Mouse (Mus musculus) midbrain, embryonic 11.5 days (tissue): ENCODE measurements at regions not wholly inside any gene's neighbourhood (a gene's known extent, or its start where the extent isn't known, plus 50 kb on each side); places are given as distances from the start of the nearest gene placed in this dataset.

Experiments
- ATAC-seq: fragments of 200-750 bp; cut with Nextera tagmentation; 2 replicates; pipeline ENCODE4 v1.8.0; 2017; ENCODE audit warnings: moderate TSS enrichment, moderate library complexity; ENCODE audit not compliant: low FRiP score
- DNase-seq: peaks from one replicate; pipeline ENCODE4 v3.0.0; 2015; ENCODE audit warnings: low spot score; ENCODE audit errors: missing footprints
- H3K27ac ChIP-seq: fragments of 300-500 bp; sonication (generic); 2 replicates; pipeline ENCODE4 v1.5.1; 2014; ENCODE audit warnings: low read depth, low read length
- H3K27me3 ChIP-seq: fragments of 300-500 bp; sonication (generic); 2 replicates; pipeline ENCODE4 v1.6.1; 2014; ENCODE audit warnings: mild to moderate bottlenecking, low read length, moderate library complexity, mixed read lengths; ENCODE audit not compliant: control insufficient read depth, insufficient read depth
- H3K36me3 ChIP-seq: fragments of 300-500 bp; sonication (generic); 2 replicates; pipeline ENCODE4 v1.6.1; 2014; ENCODE audit warnings: mild to moderate bottlenecking, low read length, moderate library complexity, mixed read lengths; ENCODE audit not compliant: control insufficient read depth, insufficient read depth
- H3K4me1 ChIP-seq: fragments of 300-500 bp; sonication (generic); 2 replicates; pipeline ENCODE4 v1.6.1; 2014; ENCODE audit warnings: low read length; ENCODE audit not compliant: control insufficient read depth, insufficient read depth
- H3K4me2 ChIP-seq: fragments of 300-500 bp; sonication (generic); 2 replicates; pipeline ENCODE4 v1.6.1; 2014; ENCODE audit warnings: mild to moderate bottlenecking, moderate library complexity
- H3K4me3 ChIP-seq: fragments of 300-500 bp; sonication (generic); 2 replicates; pipeline ENCODE4 v1.5.1; 2014; ENCODE audit warnings: low read depth, low read length
- H3K9ac ChIP-seq: fragments of 300-500 bp; sonication (generic); 2 replicates; pipeline ENCODE4 v1.6.1; 2014; ENCODE audit warnings: low read length
- H3K9me3 ChIP-seq: fragments of 300-500 bp; sonication (generic); 2 replicates; pipeline ENCODE4 v1.6.1; 2016; ENCODE audit warnings: low read length; ENCODE audit not compliant: control insufficient read depth
- WGBS: fragments of 180-500 bp; shearing (Covaris S2); extraction: QIAGEN DNeasy Blood & Tissue Kit; methylation state at CpG from one replicate; pipeline ENCODE4 v1.1.7; 2014; 5-methylcytosine and 5-hydroxymethylcytosine counted together

DNA sequence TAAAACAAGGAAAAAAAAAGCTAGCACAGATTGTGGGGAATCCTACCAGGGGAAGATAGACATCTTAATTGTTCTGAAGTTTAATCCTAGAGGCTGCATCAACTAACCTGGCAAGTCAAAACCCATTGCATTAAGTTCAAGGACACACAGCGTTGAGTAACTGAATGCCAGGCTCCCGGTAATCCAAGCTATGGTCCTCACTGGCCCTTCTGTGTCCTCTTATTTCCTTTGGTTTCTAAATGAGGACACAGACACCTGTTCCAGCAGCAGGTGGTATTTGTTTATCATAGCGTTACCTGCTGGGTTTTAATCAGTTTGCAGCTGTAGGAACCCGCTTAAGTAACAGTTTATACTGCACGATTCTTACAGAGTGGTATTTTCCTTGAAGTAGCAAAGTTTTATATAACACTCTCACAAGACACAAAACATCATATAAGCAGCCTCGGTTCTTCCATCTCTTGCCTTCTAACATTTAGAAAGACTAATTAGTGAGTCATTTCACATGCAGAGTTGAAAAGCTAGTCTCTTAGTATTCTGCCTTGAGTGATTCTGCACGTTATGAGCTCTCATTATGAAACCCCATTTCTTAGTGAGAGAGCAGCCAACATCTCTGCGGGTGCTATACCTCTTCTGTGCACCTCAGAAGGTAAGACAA, 1832.0 kb upstream of the Pcdh7 start:
- 47% methylated on average over 8 of the region's 8 CpGs for WGBS
- Histone ChIP-seq H3K9ac (no peak overlapping the region), H3K4me1 (no peaks in the 10 kb centered on the region), H3K36me3 (no peaks in the 10 kb centered on the region), H3K27ac (no peak overlapping the region), H3K9me3 (no peaks in the 10 kb centered on the region), H3K4me3 (no peak overlapping the region), H3K27me3 (no peaks in the 10 kb centered on the region), H3K4me2 (no peak overlapping the region)
- DNase-seq (no peak), ATAC-seq (no peak)

DNA sequence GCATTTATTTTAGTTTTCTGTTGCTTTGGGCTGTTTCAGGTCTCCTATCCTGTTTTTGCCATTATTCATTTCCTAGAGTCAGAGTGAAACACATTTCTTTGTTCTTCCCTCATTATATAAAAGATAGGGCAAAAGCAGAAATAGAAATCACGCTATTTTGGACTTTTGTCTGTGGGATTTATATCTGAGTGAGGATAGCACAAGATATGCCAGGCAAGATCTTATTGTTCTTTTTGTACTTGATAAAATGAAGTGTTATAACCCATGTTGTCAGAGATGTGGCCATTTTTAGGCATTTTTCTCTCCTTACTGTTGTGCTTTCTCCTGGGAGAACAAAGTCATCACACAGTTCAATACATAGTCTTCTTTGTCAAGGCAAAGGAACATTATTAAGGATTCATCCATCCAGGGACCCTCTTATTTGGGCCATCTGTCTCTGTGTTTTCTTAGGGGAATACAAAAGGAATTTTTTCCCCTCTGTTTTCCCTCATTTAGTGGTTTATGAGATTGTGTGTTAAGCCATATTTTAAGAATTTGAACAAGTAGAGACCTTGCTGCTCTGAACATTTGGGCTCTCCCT, 1825.9 kb upstream of the Pcdh7 start:
- no peak overlapping the region for H3K4me2 ChIP-seq
- no peak for DNase-seq
- H3K4me3 ChIP-seq, result no peak overlapping the region
- peak; percentile 54; the same call in 1 of the 2 replicates for ATAC-seq
- no peaks in the 10 kb centered on the region for H3K27me3 ChIP-seq
- H3K4me1 ChIP-seq, result no peaks in the 10 kb centered on the region
- no peaks in the 10 kb centered on the region for H3K36me3 ChIP-seq
- no peaks in the 10 kb centered on the region for H3K9me3 ChIP-seq
- 0 out of 2 replicates have a peak overlapping the region, but pooled peaks have one; percentile 14 for H3K27ac ChIP-seq
- 97% methylated on average over 1 of the region's 1 CpGs for WGBS
- no peak overlapping the region for H3K9ac ChIP-seq

DNA sequence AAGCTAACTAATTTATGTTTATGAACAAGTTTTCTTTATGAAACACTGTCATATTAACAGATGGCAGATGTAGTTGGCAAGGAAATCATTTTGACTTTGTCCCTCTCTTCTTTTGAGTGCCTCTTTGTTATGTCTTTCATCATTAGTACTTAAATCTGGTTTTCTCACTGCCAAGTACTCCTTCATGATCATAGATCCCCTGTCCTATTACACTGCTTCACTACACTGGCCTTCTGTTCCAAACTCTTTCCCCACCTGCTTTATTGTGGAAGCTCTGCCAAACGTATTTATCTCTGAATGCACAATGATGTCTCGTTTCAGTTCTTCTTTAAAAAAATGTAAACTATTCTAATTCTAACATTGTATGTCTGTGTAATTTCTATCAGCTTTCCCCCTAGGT, 1776.3 kb upstream of the Pcdh7 start:
- ATAC-seq, result no peak
- Histone ChIP-seq H3K27ac (no peak overlapping the region), H3K9me3 (no peaks in the 10 kb centered on the region), H3K36me3 (no peaks in the 10 kb centered on the region), H3K4me2 (no peak overlapping the region), H3K9ac (no peak overlapping the region), H3K4me1 (no peaks in the 10 kb centered on the region), H3K4me3 (no peak overlapping the region), H3K27me3 (no peaks in the 10 kb centered on the region)
- no peak for DNase-seq
- 74% methylated on average over 2 of the region's 2 CpGs for WGBS

DNA sequence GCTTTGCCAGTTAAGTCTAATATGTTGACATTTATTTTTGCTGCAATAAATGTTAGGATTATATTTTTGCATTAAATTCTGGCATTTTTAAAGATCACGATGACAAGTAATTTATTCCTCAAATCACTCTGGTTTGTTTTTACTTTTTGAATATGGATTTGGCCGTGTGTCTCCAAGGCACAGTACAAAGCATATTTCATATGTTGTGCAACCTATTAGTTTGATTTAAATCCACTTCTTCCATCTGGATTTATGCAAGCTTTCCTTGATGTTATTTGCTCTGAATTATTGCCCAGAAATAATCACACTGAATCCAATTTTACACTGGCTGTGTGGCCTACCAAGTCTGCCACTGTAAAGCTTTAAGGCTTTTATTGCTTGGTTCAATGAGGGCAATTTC, 1741.3 kb upstream of the Pcdh7 start:
- Histone ChIP-seq H3K9ac (no peak overlapping the region), H3K9me3 (no peaks in the 10 kb centered on the region), H3K4me1 (no peaks in the 10 kb centered on the region), H3K27ac (no peak overlapping the region), H3K4me3 (no peak overlapping the region), H3K27me3 (no peaks in the 10 kb centered on the region), H3K4me2 (no peak overlapping the region), H3K36me3 (no peaks in the 10 kb centered on the region)
- 96% methylated on average over 2 of the region's 2 CpGs for WGBS
- ATAC-seq (no peak), DNase-seq (no peak)

DNA sequence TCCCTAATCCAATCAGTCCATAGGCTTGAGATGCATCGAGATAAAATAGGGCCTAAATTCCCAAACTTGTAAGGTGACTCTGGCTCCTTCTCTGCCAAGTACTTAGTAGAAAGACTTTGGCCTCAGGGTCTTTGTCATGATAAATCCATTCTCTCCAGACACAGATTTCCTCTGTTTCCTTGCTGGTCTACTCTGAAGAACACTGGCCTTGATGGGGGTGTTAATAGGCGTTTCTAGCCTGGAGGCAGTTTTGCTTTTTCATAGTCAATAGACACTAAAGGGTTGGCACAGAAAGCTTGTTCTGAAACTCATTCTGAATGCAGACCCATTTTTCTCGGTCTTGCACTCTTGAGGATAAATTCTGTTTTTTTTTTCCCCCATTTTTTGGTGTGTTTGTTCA, 1709.9 kb upstream of the Pcdh7 start:
- no peak overlapping the region for H3K4me2 ChIP-seq
- H3K36me3 ChIP-seq, result no peaks in the 10 kb centered on the region
- 59% methylated on average over 3 of the region's 3 CpGs for WGBS
- DNase-seq (no peak), ATAC-seq (no peak)
- no peaks in the 10 kb centered on the region for H3K4me1 ChIP-seq
- no peaks in the 10 kb centered on the region for H3K27me3 ChIP-seq
- H3K9ac ChIP-seq, result no peak overlapping the region
- no peaks in the 10 kb centered on the region for H3K9me3 ChIP-seq
- no peak overlapping the region for H3K4me3 ChIP-seq
- no peak overlapping the region for H3K27ac ChIP-seq

DNA sequence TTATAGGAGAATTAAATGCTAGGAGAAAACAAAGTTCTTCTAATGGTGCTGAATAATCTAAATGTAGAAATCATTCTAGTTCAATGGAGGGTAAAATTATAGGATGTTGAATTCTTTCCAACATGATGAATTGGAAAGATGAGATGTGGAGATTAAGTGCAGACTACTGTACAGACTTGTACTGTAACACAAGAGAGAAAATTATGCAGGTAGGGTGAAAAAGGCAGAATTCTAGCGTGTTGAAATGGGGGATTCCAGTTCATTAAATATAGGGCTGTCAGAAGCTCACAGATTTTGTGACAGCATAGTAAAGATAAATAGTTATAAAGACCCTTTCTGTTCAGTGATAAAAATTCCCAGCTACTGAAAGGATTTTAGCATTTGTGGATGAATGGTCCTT, 1697.3 kb upstream of the Pcdh7 start:
- DNase-seq (no peak), ATAC-seq (no peak)
- no peak overlapping the region for H3K27ac ChIP-seq
- no peak overlapping the region for H3K4me3 ChIP-seq
- H3K9me3 ChIP-seq, result no peaks in the 10 kb centered on the region
- 95% methylated on average over 1 of the region's 1 CpGs for WGBS
- H3K27me3 ChIP-seq, result no peaks in the 10 kb centered on the region
- no peaks in the 10 kb centered on the region for H3K36me3 ChIP-seq
- H3K4me2 ChIP-seq, result no peak overlapping the region
- H3K4me1 ChIP-seq, result no peaks in the 10 kb centered on the region
- H3K9ac ChIP-seq, result no peak overlapping the region
